Mouse (Mus musculus): Measurements from ENCODE around the gene 1700022I11Rik. TPM values are rescaled to one million over a fixed set of nuclear protein-coding genes. Genes with fewer than 3 reads are reported as not detected.
A peak's percentile ranks its signal among the peaks of the same experiment; 100 is the strongest.

Gene 1700022I11Rik
- polyA plus RNA-seq, 1 experiment from 2014 or later = 0.28 TPM

GRCm38 (mm10) chr4:43029121-43029520 is 59.7 kb downstream of the 1700022I11Rik start:
- 97% methylated on average over 7 of the region's 7 CpGs for WGBS
- H3K4me3 ChIP-seq (ENCODE audit: low read depth, low read length) = no peak overlapping the region
- no peak overlapping the region for H3K27ac ChIP-seq (replicated peaks; ENCODE audit: low read depth, low read length)
- no peak overlapping the region for H3K4me2 ChIP-seq (ENCODE audit: low read depth, low read length)
- ATAC-seq (ENCODE audit: low read depth) (no peak), DNase-seq (ENCODE audit: low spot score) (no peak)
- H3K4me1 ChIP-seq (ENCODE audit: control insufficient read depth, insufficient read depth, low read length) = peaks cover 13% of the 10 kb centered on the region
- no peaks in the 10 kb centered on the region for H3K27me3 ChIP-seq (replicated peaks; ENCODE audit: control insufficient read depth, insufficient read depth, low read length)
- peaks cover 46% of the 10 kb centered on the region for H3K36me3 ChIP-seq (ENCODE audit: control insufficient read depth, insufficient read depth, low read length)
- no peaks in the 10 kb centered on the region for H3K9me3 ChIP-seq (ENCODE audit: control insufficient read depth, low read length)
- no peak overlapping the region for H3K9ac ChIP-seq (ENCODE audit: low read depth, low read length)

GRCm38 (mm10) chr4:43029749-43030148 is 60.3 kb downstream of the 1700022I11Rik start:
- Histone ChIP-seq H3K9me3 (ENCODE audit: control insufficient read depth, low read length) (no peaks in the 10 kb centered on the region), H3K4me2 (ENCODE audit: low read depth, low read length) (no peak overlapping the region), H3K4me3 (ENCODE audit: low read depth, low read length) (no peak overlapping the region), H3K36me3 (ENCODE audit: control insufficient read depth, insufficient read depth, low read length) (peaks cover 52% of the 10 kb centered on the region), H3K9ac (ENCODE audit: low read depth, low read length) (peak overlapping the region; percentile 96; the same call in 1 of the 2 replicates), H3K27ac (replicated peaks; ENCODE audit: low read depth, low read length) (no peak overlapping the region), H3K4me1 (ENCODE audit: control insufficient read depth, insufficient read depth, low read length) (peaks cover 9% of the 10 kb centered on the region), H3K27me3 (replicated peaks; ENCODE audit: control insufficient read depth, insufficient read depth, low read length) (no peaks in the 10 kb centered on the region)
- ATAC-seq (ENCODE audit: low read depth) (no peak), DNase-seq (ENCODE audit: low spot score) (no peak)
- WGBS = 91% methylated on average over 9 of the region's 9 CpGs

- Histone ChIP-seq H3K27ac (replicated peaks; ENCODE audit: low read depth, low read length) (peak overlapping the region; percentile 90), H3K36me3 (ENCODE audit: control insufficient read depth, insufficient read depth, low read length) (peaks cover 54% of the 10 kb centered on the region), H3K9me3 (ENCODE audit: control insufficient read depth, low read length) (no peaks in the 10 kb centered on the region), H3K4me3 (ENCODE audit: low read depth, low read length) (peak overlapping the region; percentile 86), H3K4me1 (ENCODE audit: control insufficient read depth, insufficient read depth, low read length) (peaks cover 5% of the 10 kb centered on the region; the same call in 1 of the 2 replicates), H3K27me3 (replicated peaks; ENCODE audit: control insufficient read depth, insufficient read depth, low read length) (no peaks in the 10 kb centered on the region), H3K4me2 (ENCODE audit: low read depth, low read length) (peak overlapping the region; percentile 84), H3K9ac (ENCODE audit: low read depth, low read length) (peak overlapping the region; percentile 96)
- 79% methylated on average over 9 of the region's 9 CpGs for WGBS
- ATAC-seq (ENCODE audit: low read depth) (no peak), DNase-seq (ENCODE audit: low spot score) (no peak)
These were observed 60.9 kb downstream of the 1700022I11Rik start for GRCm38 (mm10) chr4:43030352-43030751.

GRCm38 (mm10) chr4:43030780-43031230 is 61.4 kb downstream of the 1700022I11Rik start:
- DNase-seq (ENCODE audit: low spot score) (no peak), ATAC-seq (ENCODE audit: low read depth) (peak; percentile 58)
- H3K4me3 ChIP-seq (ENCODE audit: low read depth, low read length) = peak overlapping the region; percentile 86
- WGBS = 2% methylated on average over 24 of the region's 28 CpGs
- peaks cover 59% of the 10 kb centered on the region for H3K36me3 ChIP-seq (ENCODE audit: control insufficient read depth, insufficient read depth, low read length)
- H3K27me3 ChIP-seq (replicated peaks; ENCODE audit: control insufficient read depth, insufficient read depth, low read length) = no peaks in the 10 kb centered on the region
- no peaks in the 10 kb centered on the region for H3K9me3 ChIP-seq (ENCODE audit: control insufficient read depth, low read length)
- H3K9ac ChIP-seq (ENCODE audit: low read depth, low read length) = peak overlapping the region; percentile 96
- peaks cover 5% of the 10 kb centered on the region; the same call in 1 of the 2 replicates for H3K4me1 ChIP-seq (ENCODE audit: control insufficient read depth, insufficient read depth, low read length)
- peak overlapping the region; percentile 84 for H3K4me2 ChIP-seq (ENCODE audit: low read depth, low read length)
- peak overlapping the region; percentile 90 for H3K27ac ChIP-seq (replicated peaks; ENCODE audit: low read depth, low read length)

GRCm38 (mm10) chr4:43031237-43031995 is 62.0 kb downstream of the 1700022I11Rik start, which contains the start of gene Stoml2:
Stoml2 (minus strand) TSS chr4:43031710.
- DNase-seq (ENCODE audit: low spot score) = peak; percentile 98
- no peaks in the 10 kb centered on the region for H3K9me3 ChIP-seq (ENCODE audit: control insufficient read depth, low read length)
- peak within 1 kb of the TSS; percentile 86 for H3K4me3 ChIP-seq (ENCODE audit: low read depth, low read length)
- under 1% methylated on average over 38 of the region's 38 CpGs for WGBS
- H3K4me2 ChIP-seq (ENCODE audit: low read depth, low read length) = peak within 1 kb of the TSS; percentile 84
- peaks cover 64% of the 10 kb centered on the region for H3K36me3 ChIP-seq (ENCODE audit: control insufficient read depth, insufficient read depth, low read length)
- H3K27ac ChIP-seq (replicated peaks; ENCODE audit: low read depth, low read length) = peak within 1 kb of the TSS; percentile 90
- H3K9ac ChIP-seq (ENCODE audit: low read depth, low read length) = peak within 1 kb of the TSS; percentile 96
- H3K27me3 ChIP-seq (replicated peaks; ENCODE audit: control insufficient read depth, insufficient read depth, low read length) = no peaks in the 10 kb centered on the region
- peaks cover 5% of the 10 kb centered on the region; the same call in 1 of the 2 replicates for H3K4me1 ChIP-seq (ENCODE audit: control insufficient read depth, insufficient read depth, low read length)
- peak; percentile 98 for ATAC-seq (ENCODE audit: low read depth)

GRCm38 (mm10) chr4:43032501-43032900 is 63.1 kb downstream of the 1700022I11Rik start:
- no peak for DNase-seq (ENCODE audit: low spot score)
- Histone ChIP-seq H3K4me2 (ENCODE audit: low read depth, low read length) (no peak overlapping the region), H3K4me3 (ENCODE audit: low read depth, low read length) (no peak overlapping the region), H3K9me3 (ENCODE audit: control insufficient read depth, low read length) (no peaks in the 10 kb centered on the region), H3K9ac (ENCODE audit: low read depth, low read length) (no peak overlapping the region), H3K4me1 (ENCODE audit: control insufficient read depth, insufficient read depth, low read length) (peaks cover 5% of the 10 kb centered on the region; the same call in 1 of the 2 replicates), H3K27ac (replicated peaks; ENCODE audit: low read depth, low read length) (peak overlapping the region; percentile 90; the same call in 1 of the 2 replicates), H3K36me3 (ENCODE audit: control insufficient read depth, insufficient read depth, low read length) (peaks cover 56% of the 10 kb centered on the region), H3K27me3 (replicated peaks; ENCODE audit: control insufficient read depth, insufficient read depth, low read length) (no peaks in the 10 kb centered on the region)
- no peak for ATAC-seq (ENCODE audit: low read depth)
- WGBS = 73% methylated on average over 1 of the region's 1 CpGs

Other genes starting within 250 kb of the 1700022I11Rik start
- not detected in 2 replicates for gene 4930578G10Rik, start 234.1 kb upstream of the 1700022I11Rik start, polyA plus RNA-seq (2014; fragmentation: Nextera tagmentation; extraction: Ambion mirVana)
- gene Ccl19, start 213.0 kb upstream of the 1700022I11Rik start, polyA plus RNA-seq (2014; fragmentation: Nextera tagmentation; extraction: Ambion mirVana) = not detected in 2 replicates
- gene Ccl21a, start 195.6 kb upstream of the 1700022I11Rik start, polyA plus RNA-seq (2014; fragmentation: Nextera tagmentation; extraction: Ambion mirVana) = 75.0 and 101 TPM in 2 replicates
- gene Fam205a1, start 115.7 kb upstream of the 1700022I11Rik start, polyA plus RNA-seq (2014; fragmentation: Nextera tagmentation; extraction: Ambion mirVana) = 0.05 TPM in 1 of 2 replicates, not detected in the other
- 0.15 TPM in 1 of 2 replicates, not detected in the other for gene Gm12394, start 112.8 kb upstream of the 1700022I11Rik start, polyA plus RNA-seq (2014; fragmentation: Nextera tagmentation; extraction: Ambion mirVana)
- gene Fam205c, start 95.4 kb upstream of the 1700022I11Rik start, polyA plus RNA-seq (2014; fragmentation: Nextera tagmentation; extraction: Ambion mirVana) = 0.28 and 1.4 TPM in 2 replicates
- 4.9 and 5.7 TPM in 2 replicates for gene Phf24, start 52.9 kb upstream of the 1700022I11Rik start, polyA plus RNA-seq (2014; fragmentation: Nextera tagmentation; extraction: Ambion mirVana)
- gene Dnajb5, start 19.8 kb upstream of the 1700022I11Rik start, polyA plus RNA-seq (2014; fragmentation: Nextera tagmentation; extraction: Ambion mirVana) = 11.9 and 15.4 TPM in 2 replicates
- gene Vcp, start 30.9 kb downstream of the 1700022I11Rik start, polyA plus RNA-seq (2014; fragmentation: Nextera tagmentation; extraction: Ambion mirVana) = 471 and 523 TPM in 2 replicates
- gene Fancg, start 40.9 kb downstream of the 1700022I11Rik start, polyA plus RNA-seq (2014; fragmentation: Nextera tagmentation; extraction: Ambion mirVana) = 14.8 and 16.6 TPM in 2 replicates
- 16.6 and 18.8 TPM in 2 replicates for gene Pigo, start 56.2 kb downstream of the 1700022I11Rik start, polyA plus RNA-seq (2014; fragmentation: Nextera tagmentation; extraction: Ambion mirVana)
- 285 and 305 TPM in 2 replicates for gene Stoml2, start 62.1 kb downstream of the 1700022I11Rik start, polyA plus RNA-seq (2014; fragmentation: Nextera tagmentation; extraction: Ambion mirVana)
- gene Fam214b, start 76.6 kb downstream of the 1700022I11Rik start, polyA plus RNA-seq (2014; fragmentation: Nextera tagmentation; extraction: Ambion mirVana) = 9.5 TPM in 2 replicates
- gene Unc13b, start 89.3 kb downstream of the 1700022I11Rik start, polyA plus RNA-seq (2014; fragmentation: Nextera tagmentation; extraction: Ambion mirVana) = 5.5 TPM in 2 replicates